Mouse (Mus musculus) right cerebral cortex, postnatal 36 days (tissue): Measurements from ENCODE around the gene Gm2888.
"Not testable (repeated sequence)": the region's sequence is repeated elsewhere in the genome, so short reads cannot be mapped to it uniquely, and the experiment has no call there.

Source experiments
- DNase-seq, 2 experiments: peaks; one replicate each; pipeline ENCODE4 v3.0.0; 2022; ENCODE audit warnings: low spot score in 2 of 2, mixed read lengths in 1 of 2

Gm2888 gene

GRCm38 (mm10) chr14:3029702-3030101, at the start of gene Gm2888:
Gene Gm2888 (plus strand): TSS chr14:3030002.
- not testable (repeated sequence) for DNase-seq

GRCm38 (mm10) chr14:3048727-3049512, 19.1 kb downstream of the Gm2888 start, which contains the start of gene Gm2897:
Gene Gm2897 (plus strand): TSS chr14:3049285.
- DNase-seq, result not testable (repeated sequence)

GRCm38 (mm10) chr14:3049513-3049800, 19.7 kb downstream of the Gm2888 start:
- DNase-seq, result peak in 1 of 2 experiments; percentile 2

GRCm38 (mm10) chr14:3050087-3050486, 20.3 kb downstream of the Gm2888 start:
- DNase-seq, result not testable (repeated sequence)
